In the genomic region with DNA sequence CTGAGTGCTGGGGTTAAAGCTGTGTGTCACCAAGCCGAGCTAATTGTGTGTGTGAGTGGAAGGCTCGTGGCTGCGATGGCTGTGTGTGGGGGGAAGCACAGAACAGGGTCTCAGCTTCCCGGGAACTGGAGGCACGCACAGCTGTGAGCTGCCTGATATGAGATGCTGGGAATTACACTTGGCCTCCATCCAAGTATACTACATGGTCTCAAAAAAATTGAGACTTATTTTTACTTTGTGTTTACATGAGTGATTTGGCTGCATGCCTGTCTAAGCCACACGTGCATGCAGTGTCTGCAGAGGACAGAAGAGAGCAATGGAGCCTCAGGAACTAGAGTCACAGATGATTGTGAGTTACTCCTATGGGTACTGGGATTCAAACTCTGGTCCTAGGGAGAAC, we compare ENCODE assay signal across 8 mouse cellular contexts. TPM values are rescaled to one million over a fixed set of nuclear protein-coding genes. Genes with fewer than 3 reads are reported as not detected.
A peak's percentile ranks its signal among the peaks of the same experiment; 100 is the strongest.
DNase-seq lines count a peak whose midpoint lies in the region; ATAC-seq and TF ChIP-seq lines count a peak whose summit lies in the region.

No protein-coding gene starts in this region.

- peaks cover 4% of the 10 kb centered on the region for H3K36me3 ChIP-seq in limb, embryonic 11.5 days (ENCODE audit: control insufficient read depth, insufficient read depth, low read length)
- H3K36me3 ChIP-seq in limb, embryonic 10.5 days: peaks cover 43% of the 10 kb centered on the region
- peaks cover 35% of the 10 kb centered on the region for H3K36me3 ChIP-seq in forebrain, embryonic 15.5 days
- peaks cover 41% of the 10 kb centered on the region for H3K36me3 ChIP-seq in hindbrain, embryonic 14.5 days (replicated peaks; ENCODE audit: control insufficient read depth, insufficient read depth)
- H3K36me3 ChIP-seq in myocyte (ENCODE audit: control insufficient read depth, insufficient read depth): peaks cover 27% of the 10 kb centered on the region

- ATAC-seq in limb, embryonic 11.5 days (ENCODE audit: insufficient number of reproducible peaks, low FRiP score, low TSS enrichment, low read depth): peak; percentile 48; the same call in 1 of the 2 replicates
- peak; percentile 91 for ATAC-seq in forebrain, embryonic 15.5 days (replicated peaks)
- peak; percentile 82 for ATAC-seq in hindbrain, embryonic 14.5 days (ENCODE audit: low FRiP score)
- ATAC-seq in inflammation-experienced regulatory T-cells, adult 6 months: no peak

- H3K4me3 ChIP-seq in limb, embryonic 11.5 days (ENCODE audit: low read depth, low read length): no peak overlapping the region
- H3K4me3 ChIP-seq in limb, embryonic 10.5 days: no peak overlapping the region
- no peak overlapping the region for H3K4me3 ChIP-seq in forebrain, embryonic 15.5 days
- H3K4me3 ChIP-seq in hindbrain, embryonic 14.5 days (replicated peaks; ENCODE audit: low read length): no peak overlapping the region
- no peak overlapping the region for H3K4me3 ChIP-seq in myocyte

- no peaks in the 10 kb centered on the region for H3K4me1 ChIP-seq in limb, embryonic 11.5 days (ENCODE audit: control insufficient read depth, insufficient read depth, low read length)
- H3K4me1 ChIP-seq in limb, embryonic 10.5 days: no peaks in the 10 kb centered on the region
- peaks cover 38% of the 10 kb centered on the region for H3K4me1 ChIP-seq in forebrain, embryonic 15.5 days
- H3K4me1 ChIP-seq in hindbrain, embryonic 14.5 days (replicated peaks; ENCODE audit: control insufficient read depth, insufficient read depth, low read length): no peaks in the 10 kb centered on the region

- no peak overlapping the region for H3K27ac ChIP-seq in limb, embryonic 11.5 days (replicated peaks; ENCODE audit: low read depth, low read length)
- H3K27ac ChIP-seq in limb, embryonic 10.5 days: no peak overlapping the region
- H3K27ac ChIP-seq in forebrain, embryonic 15.5 days (replicated peaks): peak overlapping the region; percentile 84
- peak overlapping the region; percentile 60 for H3K27ac ChIP-seq in hindbrain, embryonic 14.5 days

- H3K9me3 ChIP-seq in limb, embryonic 11.5 days (ENCODE audit: control insufficient read depth, low read length): no peaks in the 10 kb centered on the region
- H3K9me3 ChIP-seq in limb, embryonic 10.5 days (replicated peaks): no peaks in the 10 kb centered on the region
- no peaks in the 10 kb centered on the region for H3K9me3 ChIP-seq in forebrain, embryonic 15.5 days
- no peaks in the 10 kb centered on the region for H3K9me3 ChIP-seq in hindbrain, embryonic 14.5 days (ENCODE audit: control insufficient read depth, low read length)

- H3ac ChIP-seq in myocyte (ENCODE audit: control insufficient read depth, insufficient read length): no peak overlapping the region

- H3K9ac ChIP-seq in limb, embryonic 11.5 days (ENCODE audit: low read length): no peak overlapping the region
- H3K9ac ChIP-seq in forebrain, embryonic 15.5 days (replicated peaks): no peak overlapping the region
- no peak overlapping the region for H3K9ac ChIP-seq in hindbrain, embryonic 14.5 days

- 67% methylated on average over 6 of the region's 6 CpGs for WGBS in limb, embryonic 11.5 days
- WGBS in limb, embryonic 10.5 days: 75% methylated on average over 6 of the region's 6 CpGs
- WGBS in forebrain, embryonic 15.5 days: 7% methylated on average over 6 of the region's 6 CpGs
- 28% methylated on average over 6 of the region's 6 CpGs for WGBS in hindbrain, embryonic 14.5 days

- H3K79me2 ChIP-seq in myocyte (ENCODE audit: control insufficient read depth, insufficient read depth): peaks cover 37% of the 10 kb centered on the region

- DNase-seq in limb, embryonic 11.5 days (ENCODE audit: low spot score): no peak
- no peak for DNase-seq in limb, embryonic 10.5 days (ENCODE audit: low spot score)
- peak; percentile 67 for DNase-seq in hindbrain, embryonic 14.5 days (ENCODE audit: low spot score)
- no peak for DNase-seq in embryo, embryonic 9.5 days (ENCODE audit: extremely low spot score)
- DNase-seq in thymus, postnatal 25 days: no peak

- no peak overlapping the region for H3K4me2 ChIP-seq in limb, embryonic 11.5 days (ENCODE audit: low read depth, severe bottlenecking)
- H3K4me2 ChIP-seq in forebrain, embryonic 15.5 days (replicated peaks): no peak overlapping the region
- no peak overlapping the region for H3K4me2 ChIP-seq in hindbrain, embryonic 14.5 days (replicated peaks)
- no peak overlapping the region for H3K4me2 ChIP-seq in myocyte (ENCODE audit: low read depth)

- TF ChIP-seq POLR2A in myocyte (IDR thresholded peaks at IDR 0.05; ENCODE audit: insufficient read length, low read depth): no peak

- H3K27me3 ChIP-seq in limb, embryonic 11.5 days (ENCODE audit: control insufficient read depth, insufficient read depth, low read length): no peaks in the 10 kb centered on the region
- H3K27me3 ChIP-seq in limb, embryonic 10.5 days (ENCODE audit: low read depth, poor library complexity, severe bottlenecking): no peaks in the 10 kb centered on the region
- no peaks in the 10 kb centered on the region for H3K27me3 ChIP-seq in forebrain, embryonic 15.5 days
- no peaks in the 10 kb centered on the region for H3K27me3 ChIP-seq in hindbrain, embryonic 14.5 days (ENCODE audit: control insufficient read depth, insufficient read depth, low read length)
- no peaks in the 10 kb centered on the region for H3K27me3 ChIP-seq in myocyte (ENCODE audit: control insufficient read depth, insufficient read depth, insufficient read length)

TF ChIP-seq in myocyte, 11 proteins besides CTCF, POLR2A, EP300 and RAD21:
- TF ChIP-seq MYOG (IDR thresholded peaks at IDR 0.05; ENCODE audit: control insufficient read depth in 1 of 3, insufficient read depth in 1 of 3, insufficient read length in 2 of 3, low read depth in 2 of 3) (peak in 2 of 3 experiments; percentile 31 to 66), MYOD1 (IDR thresholded peaks at IDR 0.05; ENCODE audit: control insufficient read depth in 1 of 3, insufficient read length in 2 of 3, low read depth in 2 of 3) (peak in 1 of 3 experiments; percentile 52), TCF12 (IDR thresholded peaks at IDR 0.05; ENCODE audit: insufficient read depth, poor library complexity, severe bottlenecking) (no peak), E2F4 (IDR thresholded peaks at IDR 0.05; ENCODE audit: insufficient read depth) (no peak), CEBPB (IDR thresholded peaks at IDR 0.05; ENCODE audit: insufficient read depth, poor library complexity, severe bottlenecking) (no peak), TCF3 (IDR thresholded peaks at IDR 0.05; ENCODE audit: insufficient read length, low read depth) (no peak), POLR2AphosphoS2 (IDR thresholded peaks at IDR 0.05; ENCODE audit: insufficient read length, low read depth) (peak; percentile 90), REST (IDR thresholded peaks at IDR 0.05; ENCODE audit: insufficient read depth, insufficient read length) (no peak), MAX (IDR thresholded peaks at IDR 0.05; ENCODE audit: low read depth) (no peak)

RNA-seq across cellular contexts. Expression of a gene that starts 9.4 kb away (rescaled TPM):
- 254 and 268 TPM in 2 replicates for polyA plus RNA-seq in limb, embryonic 11.5 days (2014; fragmentation: Nextera tagmentation; extraction: Ambion mirVana)
- 210 and 253 TPM in 2 replicates for polyA plus RNA-seq in limb, embryonic 10.5 days (2016; fragmentation: Nextera tagmentation; extraction: Ambion mirVana)
- 256 and 258 TPM in 2 replicates for polyA plus RNA-seq in forebrain, embryonic 15.5 days (2015; fragmentation: Nextera tagmentation; extraction: Ambion mirVana)
- 202 and 206 TPM in 2 replicates for polyA plus RNA-seq in hindbrain, embryonic 14.5 days (2014; fragmentation: Nextera tagmentation; extraction: Ambion mirVana)
- 45.4 TPM for polyA plus RNA-seq in myocyte (2012; fragmentation: generic; extraction: Trizol)
- polyA plus RNA-seq in inflammation-experienced regulatory T-cells, adult 6 months (2017; shearing (Covaris generic)): 100 to 1,000 TPM; 121 to 134 (median 123) TPM

RNA-seq across cellular contexts. Expression of a gene that starts 9.7 kb away (rescaled TPM):
- polyA plus RNA-seq in limb, embryonic 11.5 days (2014; fragmentation: Nextera tagmentation; extraction: Ambion mirVana): 57.4 and 58.7 TPM in 2 replicates
- polyA plus RNA-seq in limb, embryonic 10.5 days (2016; fragmentation: Nextera tagmentation; extraction: Ambion mirVana): 62.9 and 75.2 TPM in 2 replicates
- 57.6 and 58.3 TPM in 2 replicates for polyA plus RNA-seq in forebrain, embryonic 15.5 days (2015; fragmentation: Nextera tagmentation; extraction: Ambion mirVana)
- 44.3 and 54.0 TPM in 2 replicates for polyA plus RNA-seq in hindbrain, embryonic 14.5 days (2014; fragmentation: Nextera tagmentation; extraction: Ambion mirVana)
- 8.2 TPM for polyA plus RNA-seq in myocyte (2012; fragmentation: generic; extraction: Trizol)
- polyA plus RNA-seq in inflammation-experienced regulatory T-cells, adult 6 months (2017; shearing (Covaris generic)): 10 to 100 TPM; 25.5 to 32.2 (median 30.2) TPM

RNA-seq across cellular contexts. Expression of a gene that starts 51.2 kb away (rescaled TPM):
- 2.3 and 3.4 TPM in 2 replicates for polyA plus RNA-seq in limb, embryonic 11.5 days (2014; fragmentation: Nextera tagmentation; extraction: Ambion mirVana)
- polyA plus RNA-seq in limb, embryonic 10.5 days (2016; fragmentation: Nextera tagmentation; extraction: Ambion mirVana): 1.7 and 2.4 TPM in 2 replicates
- 2.3 and 4.5 TPM in 2 replicates for polyA plus RNA-seq in forebrain, embryonic 15.5 days (2015; fragmentation: Nextera tagmentation; extraction: Ambion mirVana)
- polyA plus RNA-seq in hindbrain, embryonic 14.5 days (2014; fragmentation: Nextera tagmentation; extraction: Ambion mirVana): 3.4 and 4.0 TPM in 2 replicates
- 2.1 TPM for polyA plus RNA-seq in myocyte (2012; fragmentation: generic; extraction: Trizol)
- not detected for polyA plus RNA-seq in inflammation-experienced regulatory T-cells, adult 6 months (2017; shearing (Covaris generic))

RNA-seq across cellular contexts. Expression of a gene that starts 51.3 kb away (rescaled TPM):
- polyA plus RNA-seq in limb, embryonic 11.5 days (2014; fragmentation: Nextera tagmentation; extraction: Ambion mirVana): 294 and 310 TPM in 2 replicates
- 335 and 338 TPM in 2 replicates for polyA plus RNA-seq in limb, embryonic 10.5 days (2016; fragmentation: Nextera tagmentation; extraction: Ambion mirVana)
- polyA plus RNA-seq in forebrain, embryonic 15.5 days (2015; fragmentation: Nextera tagmentation; extraction: Ambion mirVana): 242 and 245 TPM in 2 replicates
- polyA plus RNA-seq in hindbrain, embryonic 14.5 days (2014; fragmentation: Nextera tagmentation; extraction: Ambion mirVana): 105 and 122 TPM in 2 replicates
- 86.4 TPM for polyA plus RNA-seq in myocyte (2012; fragmentation: generic; extraction: Trizol)
- 10 to 100 TPM; 43.1 to 68.3 (median 56.9) TPM for polyA plus RNA-seq in inflammation-experienced regulatory T-cells, adult 6 months (2017; shearing (Covaris generic))

Comparison
In these comparisons a context has a peak if more than half of its experiments do, and no peak if none do; other contexts are left out.
1. H3K27ac ChIP-seq: peak in forebrain, embryonic 15.5 days (single experiment) and hindbrain, embryonic 14.5 days (single experiment); none in limb, embryonic 11.5 days (single experiment) and limb, embryonic 10.5 days (single experiment).